Mouse (Mus musculus) megakaryocyte progenitor cell, adult 5-6 weeks (primary cell): ENCODE results near the gene Mapre3. TPM values are rescaled to one million over a fixed set of nuclear protein-coding genes. Genes with fewer than 3 reads are reported as not detected.
A peak's percentile ranks its signal among the peaks of the same experiment; 100 is the strongest.

ENCODE experiments used
- ATAC-seq: replicated peaks from 2 replicates; pipeline ENCODE4 v1.8.0; 2016; ENCODE audit warnings: mild to moderate bottlenecking, moderate TSS enrichment, inconsistent platforms; ENCODE audit not compliant: poor library complexity
- total RNA-seq, 2 experiments: library from RNA; stranded (forward) in 1 of 2; stranded (reverse) in 1 of 2; fragments of 157-497, 149-512 nt in 1 of 2; fragments of 200-1000 nt in 1 of 2; gene quantifications; 2 replicates each; pipeline versions ENCODE4 v1.2.3 to v1.2.4; 2015 to 2017

Mapre3 gene
- total RNA-seq, 2 experiments from 2014 or later: 0.27 TPM; not detected in 1

GRCm38 (mm10) chr5:30914849-30915248, 100.4 kb downstream of the Mapre3 start:
- ATAC-seq: no peak

GRCm38 (mm10) chr5:30915456-30915855, 101.0 kb downstream of the Mapre3 start:
- ATAC-seq: 0 out of 2 replicates have a peak, but pooled peaks have one; percentile 8

Other genes with a start within 250 kb of the Mapre3 start
- not detected in 2 replicates for gene Kcnk3, start 226.5 kb upstream of the Mapre3 start, total RNA-seq (2015)
- not detected in 2 replicates for gene Kcnk3, start 226.5 kb upstream of the Mapre3 start, total RNA-seq (2017)
- gene Slc35f6, start 166.7 kb upstream of the Mapre3 start, total RNA-seq (2015): 5.6 and 6.2 TPM in 2 replicates
- 5.2 and 7.0 TPM in 2 replicates for gene Slc35f6, start 166.7 kb upstream of the Mapre3 start, total RNA-seq (2017)
- 152 and 180 TPM in 2 replicates for gene Cenpa, start 147.9 kb upstream of the Mapre3 start, total RNA-seq (2015)
- gene Cenpa, start 147.9 kb upstream of the Mapre3 start, total RNA-seq (2017): 80.7 and 103 TPM in 2 replicates
- gene Dpysl5, start 103.1 kb upstream of the Mapre3 start, total RNA-seq (2015): not detected in 2 replicates
- gene Dpysl5, start 103.1 kb upstream of the Mapre3 start, total RNA-seq (2017): not detected in 2 replicates
- 18.2 and 23.9 TPM in 2 replicates for gene Tmem214, start 53.4 kb downstream of the Mapre3 start, total RNA-seq (2015)
- 20.9 and 38.4 TPM in 2 replicates for gene Tmem214, start 53.4 kb downstream of the Mapre3 start, total RNA-seq (2017)
- gene Agbl5, start 74.1 kb downstream of the Mapre3 start, total RNA-seq (2015): 12.4 and 13.8 TPM in 2 replicates
- 7.7 and 8.4 TPM in 2 replicates for gene Agbl5, start 74.1 kb downstream of the Mapre3 start, total RNA-seq (2017)
- gene Ost4, start 93.1 kb downstream of the Mapre3 start, total RNA-seq (2015): 439 and 494 TPM in 2 replicates
- gene Ost4, start 93.1 kb downstream of the Mapre3 start, total RNA-seq (2017): 259 and 297 TPM in 2 replicates
- gene Emilin1, start 98.8 kb downstream of the Mapre3 start, total RNA-seq (2015): 49.7 and 64.5 TPM in 2 replicates
- 98.6 and 99.3 TPM in 2 replicates for gene Emilin1, start 98.8 kb downstream of the Mapre3 start, total RNA-seq (2017)
- gene Khk, start 106.8 kb downstream of the Mapre3 start, total RNA-seq (2015): 74.3 and 88.2 TPM in 2 replicates
- gene Khk, start 106.8 kb downstream of the Mapre3 start, total RNA-seq (2017): 62.2 and 82.9 TPM in 2 replicates
- gene Cgref1, start 130.9 kb downstream of the Mapre3 start, total RNA-seq (2015): not detected in 2 replicates
- gene Cgref1, start 130.9 kb downstream of the Mapre3 start, total RNA-seq (2017): 1.7 TPM in 1 of 2 replicates, not detected in the other
- 53.5 and 54.6 TPM in 2 replicates for gene Preb, start 145.7 kb downstream of the Mapre3 start, total RNA-seq (2015)
- gene Preb, start 145.7 kb downstream of the Mapre3 start, total RNA-seq (2017): 45.2 and 62.3 TPM in 2 replicates
- 0.02 TPM in 1 of 2 replicates, not detected in the other for gene Tcf23, start 154.0 kb downstream of the Mapre3 start, total RNA-seq (2015)
- gene Tcf23, start 154.0 kb downstream of the Mapre3 start, total RNA-seq (2017): not detected in 2 replicates
- gene Atraid, start 233.7 kb downstream of the Mapre3 start, total RNA-seq (2015): 81.4 and 113 TPM in 2 replicates
- 64.1 and 66.4 TPM in 2 replicates for gene Atraid, start 233.7 kb downstream of the Mapre3 start, total RNA-seq (2017)
- gene Slc5a6, start 234.3 kb downstream of the Mapre3 start, total RNA-seq (2015): 3.5 and 4.8 TPM in 2 replicates
- 7.5 and 8.9 TPM in 2 replicates for gene Slc5a6, start 234.3 kb downstream of the Mapre3 start, total RNA-seq (2017)
- gene Cad, start 240.1 kb downstream of the Mapre3 start, total RNA-seq (2015): 43.4 and 51.2 TPM in 2 replicates
- gene Cad, start 240.1 kb downstream of the Mapre3 start, total RNA-seq (2017): 28.6 and 28.9 TPM in 2 replicates